Mouse (Mus musculus) liver, embryonic 14.5 days (tissue): ENCODE measurements around the gene Mad2l1bp.
A peak's percentile ranks its signal among the peaks of the same experiment; 100 is the strongest.

Source experiments
- CTCF ChIP-seq: IDR thresholded peaks from 2 replicates; pipeline ENCODE4 v1.5.1; 2016; ENCODE audit warnings: antibody characterized with exemption, low read depth, control low read depth
- EP300 ChIP-seq: IDR thresholded peaks from 2 replicates; pipeline ENCODE4 v1.6.1; 2016; ENCODE audit warnings: antibody characterized with exemption, low read depth

DNA sequence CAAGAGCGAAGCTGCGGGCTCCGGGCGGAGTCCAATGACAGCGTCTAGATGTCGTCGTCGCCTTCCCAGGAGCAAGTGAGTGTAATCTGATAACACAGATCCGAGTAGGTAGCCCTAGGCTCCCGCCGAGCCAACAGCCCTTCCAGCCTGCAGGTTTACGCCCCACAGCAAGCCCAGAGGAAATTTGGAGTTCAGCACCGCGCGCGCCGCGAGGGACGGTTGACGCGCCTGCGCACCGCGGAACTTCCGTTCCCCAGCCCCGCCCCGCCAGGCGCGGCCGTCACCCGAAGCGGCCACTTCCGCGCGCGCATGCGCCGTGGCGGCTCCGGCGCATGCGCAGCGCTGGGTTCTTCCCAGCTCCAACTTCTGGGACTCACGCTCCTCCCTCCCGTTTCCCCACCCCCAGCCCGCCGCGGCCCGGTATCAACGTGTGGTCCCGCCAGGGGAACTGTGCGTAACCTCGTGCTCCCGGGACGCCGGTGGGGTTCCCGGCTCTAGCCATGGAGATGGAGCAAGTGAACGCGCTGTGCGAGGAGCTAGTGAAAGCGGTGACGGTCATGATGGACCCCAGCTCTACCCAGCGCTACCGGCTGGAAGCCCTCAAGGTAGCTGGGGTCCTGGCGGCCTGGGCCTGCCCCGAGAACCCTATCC lies 49.2 kb upstream of the Mad2l1bp start, which contains the start of the genes Polh and Xpo5:
- TF ChIP-seq EP300 (peak; percentile 41; the same call in 1 of the 2 replicates), CTCF (peak; percentile 41)
